Mouse (Mus musculus) G1E (cell line): ENCODE measurements around the gene Irx2.

ENCODE experiments used
- CTCF ChIP-seq: IDR thresholded peaks from 2 replicates; pipeline ENCODE4 v1.5.1; 2012; ENCODE audit warnings: low read depth, low read length, inconsistent platforms, mixed read lengths
- POLR2AphosphoS5 ChIP-seq: IDR thresholded peaks from 2 replicates; pipeline ENCODE4 v1.6.1; 2012; ENCODE audit warnings: low read depth, low read length, inconsistent platforms; ENCODE audit not compliant: insufficient replicate concordance
- TAL1 ChIP-seq: conservative IDR thresholded peaks from 2 replicates; pipeline ENCODE4 v1.6.1; 2012; ENCODE audit warnings: low read depth, low read length, inconsistent platforms, mixed read lengths

GRCm38 (mm10) chr13:72608706-72609105 is 19.9 kb upstream of the Irx2 start:
- TF ChIP-seq CTCF (no peak), TAL1 (no peak), POLR2AphosphoS5 (no peak)
